Mouse (Mus musculus) spleen, postnatal 0 days (tissue): Measurements from ENCODE around the gene Kif6. TPM values are rescaled to one million over a fixed set of nuclear protein-coding genes. Genes with fewer than 3 reads are reported as not detected.

Source experiments
- polyA plus RNA-seq: library from polyadenylated mRNA; unstranded; fragments of >200 nt; fragmentation: Nextera tagmentation; extraction: Ambion mirVana; gene quantifications from 2 replicates; pipeline ENCODE4 v1.2.1, GENCODE M21; 2015

Kif6 gene
- polyA plus RNA-seq, result 0.38 and 0.67 TPM in 2 replicates

DNA sequence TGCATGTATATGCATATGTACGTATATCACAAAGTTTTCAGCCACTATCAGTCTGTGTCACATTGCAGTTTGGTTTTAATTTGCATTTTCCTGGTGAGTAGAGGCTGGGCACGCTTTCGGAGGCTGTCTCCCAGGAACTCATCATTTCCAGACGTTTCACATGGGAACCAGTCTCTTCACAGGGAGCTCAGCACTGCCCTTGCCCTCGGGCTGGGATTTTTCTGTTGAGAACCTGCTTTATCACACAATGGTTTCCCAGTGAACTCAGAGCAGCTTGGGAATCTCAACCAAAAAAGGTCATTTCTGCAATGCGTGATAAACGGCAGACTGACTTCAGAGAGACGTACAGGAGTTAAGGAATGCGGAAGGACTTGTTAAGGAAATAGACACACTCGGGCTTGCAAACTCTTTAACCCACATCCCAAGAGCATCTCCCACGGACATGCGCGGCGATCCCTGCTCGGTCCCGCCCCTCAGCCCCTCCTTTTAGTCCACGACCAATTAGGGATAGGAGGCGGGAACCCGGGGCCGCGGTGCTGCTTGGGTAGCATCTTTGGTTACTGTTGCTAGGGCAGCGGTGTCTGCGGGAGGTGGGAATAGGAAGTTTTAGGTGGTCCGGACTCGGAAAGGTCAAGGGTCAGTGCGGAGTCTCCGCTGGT is at the start of gene Kif6:
Kif6 (plus strand) TSS at position 560 of the 659 bp plus-strand sequence.

Other genes starting within 250 kb of the Kif6 start
- gene Mocs1, start 186.8 kb upstream of the Kif6 start, polyA plus RNA-seq, result 8.8 and 10.6 TPM in 2 replicates
- gene Daam2, start 50.8 kb upstream of the Kif6 start, polyA plus RNA-seq, result 2.8 and 3.6 TPM in 2 replicates